Mouse (Mus musculus) myocyte (in vitro differentiated cells): Measurements from ENCODE around the gene Pspn. TPM values are rescaled to one million over a fixed set of nuclear protein-coding genes. Genes with fewer than 3 reads are reported as not detected.

Experiments
- H3K27me3 ChIP-seq: one replicate; pipeline ENCODE4 v1.6.1; 2011; ENCODE audit not compliant: control insufficient read depth, insufficient read depth, insufficient read length
- H3K36me3 ChIP-seq: one replicate; pipeline ENCODE4 v1.6.1; 2011; ENCODE audit not compliant: control insufficient read depth, insufficient read depth
- H3K4me2 ChIP-seq: one replicate; pipeline ENCODE4 v1.6.1; 2011; ENCODE audit warnings: low read depth, control low read depth
- H3K4me3 ChIP-seq: one replicate; pipeline ENCODE4 v1.5.1; 2011; ENCODE audit warnings: mild to moderate bottlenecking, control low read depth, moderate library complexity
- H3K79me2 ChIP-seq: one replicate; pipeline ENCODE4 v1.6.1; 2011; ENCODE audit not compliant: control insufficient read depth, insufficient read depth
- H3ac ChIP-seq: one replicate; pipeline ENCODE4 v1.6.1; 2011; ENCODE audit not compliant: control insufficient read depth, insufficient read length
- CEBPB ChIP-seq: IDR thresholded peaks from 2 replicates; pipeline ENCODE4 v1.6.1; 2011; ENCODE audit warnings: mild to moderate bottlenecking, moderate library complexity; ENCODE audit not compliant: poor library complexity, insufficient read depth, severe bottlenecking
- E2F4 ChIP-seq: IDR thresholded peaks from one replicate; pipeline ENCODE4 v1.6.1; 2011; ENCODE audit warnings: mild to moderate bottlenecking, control low read depth, moderate library complexity; ENCODE audit not compliant: insufficient read depth
- MAX ChIP-seq: IDR thresholded peaks from one replicate; pipeline ENCODE4 v1.6.1; 2011; ENCODE audit warnings: low read depth, mild to moderate bottlenecking, control low read depth
- MYOD1 ChIP-seq, 3 experiments: IDR thresholded peaks; one replicate each; pipeline ENCODE4 v1.6.1; 2011; ENCODE audit warnings: control low read depth in 2 of 3, low read depth in 2 of 3, mild to moderate bottlenecking in 2 of 3, moderate library complexity in 1 of 3; ENCODE audit not compliant: insufficient read length in 2 of 3, control insufficient read depth in 1 of 3
- MYOG ChIP-seq, 3 experiments: IDR thresholded peaks; one replicate each; pipeline ENCODE4 v1.6.1; 2011; ENCODE audit warnings: control low read depth in 2 of 3, low read depth in 2 of 3, mild to moderate bottlenecking in 2 of 3; ENCODE audit not compliant: insufficient read length in 2 of 3, control insufficient read depth in 1 of 3, insufficient read depth in 1 of 3
- POLR2A ChIP-seq: IDR thresholded peaks from one replicate; pipeline ENCODE4 v1.6.1; 2011; ENCODE audit warnings: low read depth, mild to moderate bottlenecking, control low read depth, moderate library complexity; ENCODE audit not compliant: insufficient read length
- POLR2AphosphoS2 ChIP-seq: IDR thresholded peaks from one replicate; pipeline ENCODE4 v1.6.1; 2011; ENCODE audit warnings: low read depth, control low read depth; ENCODE audit not compliant: insufficient read length
- REST ChIP-seq: IDR thresholded peaks from one replicate; pipeline ENCODE4 v1.6.1; 2011; ENCODE audit warnings: mild to moderate bottlenecking, control low read depth, moderate library complexity; ENCODE audit not compliant: insufficient read depth, insufficient read length
- SRF ChIP-seq: IDR thresholded peaks from one replicate; pipeline ENCODE4 v1.6.1; 2011; ENCODE audit warnings: low read depth; ENCODE audit not compliant: control insufficient read depth, insufficient read length
- TCF12 ChIP-seq: IDR thresholded peaks from one replicate; pipeline ENCODE4 v1.6.1; 2011; ENCODE audit warnings: mild to moderate bottlenecking, control low read depth; ENCODE audit not compliant: poor library complexity, insufficient read depth, severe bottlenecking
- TCF3 ChIP-seq: IDR thresholded peaks from one replicate; pipeline ENCODE4 v1.6.1; 2011; ENCODE audit warnings: low read depth, control low read depth; ENCODE audit not compliant: insufficient read length
- USF1 ChIP-seq: IDR thresholded peaks from one replicate; pipeline ENCODE4 v1.6.1; 2011; ENCODE audit warnings: low read depth, mild to moderate bottlenecking, control low read depth, moderate library complexity
- polyA plus RNA-seq: library from polyadenylated mRNA; unstranded; fragments of >200 nt; fragmentation: generic; extraction: Trizol; gene quantifications from one replicate; pipeline ENCODE4 v1.2.1, GENCODE M21; 2012; ENCODE audit warnings: missing spikeins

Pspn gene
- polyA plus RNA-seq, 1 experiment: 1.1 TPM

- no peaks in the 10 kb centered on the region for H3K79me2 ChIP-seq
- H3ac ChIP-seq: peak within 1 kb of the TSS; percentile 26
- H3K4me3 ChIP-seq: peak within 1 kb of the TSS; percentile 36
- TF ChIP-seq MAX (no peak), TCF3 (no peak), REST (no peak), USF1 (peak; percentile 99), E2F4 (no peak), TCF12 (no peak), POLR2A (peak; percentile 77), MYOD1 (IDR thresholded peaks at IDR 0.05; ENCODE audit: control insufficient read depth in 1 of 3, insufficient read length in 2 of 3, low read depth in 2 of 3) (peak in 1 of 3 experiments; percentile 12), POLR2AphosphoS2 (peak; percentile 98), MYOG (IDR thresholded peaks at IDR 0.05; ENCODE audit: control insufficient read depth in 1 of 3, insufficient read depth in 1 of 3, insufficient read length in 2 of 3, low read depth in 2 of 3) (no peak), SRF (no peak), CEBPB (no peak)
- peak within 1 kb of the TSS; percentile 86 for H3K4me2 ChIP-seq
- H3K36me3 ChIP-seq: peaks cover 8% of the 10 kb centered on the region
- H3K27me3 ChIP-seq: no peaks in the 10 kb centered on the region
Measured at GRCm38 (mm10) chr17:56997029-56997667, 2.7 kb downstream of the Pspn start, which contains the start of gene Alkbh7. Gene Alkbh7, plus strand, starts transcription at chr17:56997339.

GRCm38 (mm10) chr17:56996506-56996905 lies 3.3 kb downstream of the Pspn start:
- H3K4me2 ChIP-seq: no peak overlapping the region
- H3K79me2 ChIP-seq: peaks cover 5% of the 10 kb centered on the region
- peaks cover 8% of the 10 kb centered on the region for H3K36me3 ChIP-seq
- H3K4me3 ChIP-seq: peak overlapping the region; percentile 36
- H3ac ChIP-seq: no peak overlapping the region
- no peaks in the 10 kb centered on the region for H3K27me3 ChIP-seq
- no peak for TF ChIP-seq CEBPB
- no peak for TF ChIP-seq MAX
- no peak for TF ChIP-seq POLR2A
- no peak for TF ChIP-seq USF1
- no peak for TF ChIP-seq SRF
- no peak for TF ChIP-seq POLR2AphosphoS2
- TF ChIP-seq MYOG (IDR thresholded peaks at IDR 0.05; ENCODE audit: control insufficient read depth in 1 of 3, insufficient read depth in 1 of 3, insufficient read length in 2 of 3, low read depth in 2 of 3): no peak
- no peak for TF ChIP-seq REST
- TF ChIP-seq MYOD1 (IDR thresholded peaks at IDR 0.05; ENCODE audit: control insufficient read depth in 1 of 3, insufficient read length in 2 of 3, low read depth in 2 of 3): no peak
- no peak for TF ChIP-seq E2F4
- TF ChIP-seq TCF3: no peak
- TF ChIP-seq TCF12: no peak

DNA sequence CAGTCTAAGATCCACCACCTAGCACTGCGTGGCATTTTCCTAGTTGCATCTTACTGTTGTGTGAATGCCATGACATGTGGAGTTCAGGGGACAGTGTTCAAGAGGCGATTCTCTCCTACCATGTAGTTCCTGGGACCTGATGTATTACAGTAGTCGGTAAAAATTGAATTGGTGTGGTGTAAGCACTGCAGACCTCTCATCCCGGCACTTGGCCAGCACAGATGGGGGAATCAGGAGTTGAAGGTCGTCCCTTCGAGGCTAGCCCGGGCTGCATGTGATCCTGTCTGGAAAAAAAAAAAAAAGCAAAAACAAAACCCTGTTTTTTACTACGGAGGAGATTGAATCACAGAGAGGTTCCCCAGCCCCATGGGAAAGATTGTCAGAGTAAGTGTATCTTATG lies 4.8 kb downstream of the Pspn start:
- no peak for TF ChIP-seq MYOG (IDR thresholded peaks at IDR 0.05; ENCODE audit: control insufficient read depth in 1 of 3, insufficient read depth in 1 of 3, insufficient read length in 2 of 3, low read depth in 2 of 3)
- no peak for TF ChIP-seq E2F4
- TF ChIP-seq SRF: no peak
- no peak for TF ChIP-seq TCF12
- TF ChIP-seq MYOD1 (IDR thresholded peaks at IDR 0.05; ENCODE audit: control insufficient read depth in 1 of 3, insufficient read length in 2 of 3, low read depth in 2 of 3): no peak
- no peak for TF ChIP-seq REST
- TF ChIP-seq POLR2AphosphoS2: no peak
- TF ChIP-seq POLR2A: no peak
- no peak for TF ChIP-seq CEBPB
- no peaks in the 10 kb centered on the region for H3K27me3 ChIP-seq
- peaks cover 8% of the 10 kb centered on the region for H3K36me3 ChIP-seq

GRCm38 (mm10) chr17:56990966-56991365 lies 8.9 kb downstream of the Pspn start:
- Histone ChIP-seq H3K4me2 (peak overlapping the region; percentile 81), H3ac (peak overlapping the region; percentile 89), H3K4me3 (peak overlapping the region; percentile 96), H3K36me3 (peaks cover 8% of the 10 kb centered on the region), H3K27me3 (no peaks in the 10 kb centered on the region), H3K79me2 (peaks cover 18% of the 10 kb centered on the region)
- TF ChIP-seq TCF12 (no peak), MYOG (IDR thresholded peaks at IDR 0.05; ENCODE audit: control insufficient read depth in 1 of 3, insufficient read depth in 1 of 3, insufficient read length in 2 of 3, low read depth in 2 of 3) (no peak), POLR2A (no peak), SRF (no peak), CEBPB (no peak), USF1 (no peak), TCF3 (no peak), POLR2AphosphoS2 (no peak), MAX (no peak), MYOD1 (IDR thresholded peaks at IDR 0.05; ENCODE audit: control insufficient read depth in 1 of 3, insufficient read length in 2 of 3, low read depth in 2 of 3) (no peak), REST (no peak), E2F4 (no peak)

More for the DNA sequence above, 4.8 kb downstream of the Pspn start:
- Histone ChIP-seq H3K79me2 (peaks cover 18% of the 10 kb centered on the region), H3ac (no peak overlapping the region), H3K4me3 (no peak overlapping the region), H3K4me2 (no peak overlapping the region)
